Mouse (Mus musculus) ES-E14 (cell line): ENCODE results near the gene Sdk2.

Experiments used
- CHD2 ChIP-seq: IDR thresholded peaks from 2 replicates; pipeline ENCODE4 v1.6.1; 2014; ENCODE audit warnings: mild to moderate bottlenecking, low read depth, low read length, inconsistent platforms
- HCFC1 ChIP-seq: IDR thresholded peaks from 2 replicates; pipeline ENCODE4 v1.6.1; 2012; ENCODE audit warnings: low read length, inconsistent platforms, borderline replicate concordance; ENCODE audit not compliant: insufficient read depth
- MAFK ChIP-seq: IDR thresholded peaks from 2 replicates; pipeline ENCODE4 v1.6.1; 2014; ENCODE audit warnings: mild to moderate bottlenecking, low read depth, low read length, inconsistent platforms; ENCODE audit not compliant: insufficient read depth
- ZNF384 ChIP-seq: IDR thresholded peaks from 2 replicates; pipeline ENCODE4 v1.6.1; 2012; ENCODE audit warnings: low read depth, low read length, inconsistent platforms

GRCm38 (mm10) chr11:113763449-113763848 is 303.4 kb downstream of the Sdk2 start:
- TF ChIP-seq MAFK: no peak
- no peak for TF ChIP-seq CHD2
- no peak for TF ChIP-seq ZNF384
- TF ChIP-seq HCFC1: no peak
